9 mouse cellular contexts compared by ENCODE assay signal in the genomic region with DNA sequence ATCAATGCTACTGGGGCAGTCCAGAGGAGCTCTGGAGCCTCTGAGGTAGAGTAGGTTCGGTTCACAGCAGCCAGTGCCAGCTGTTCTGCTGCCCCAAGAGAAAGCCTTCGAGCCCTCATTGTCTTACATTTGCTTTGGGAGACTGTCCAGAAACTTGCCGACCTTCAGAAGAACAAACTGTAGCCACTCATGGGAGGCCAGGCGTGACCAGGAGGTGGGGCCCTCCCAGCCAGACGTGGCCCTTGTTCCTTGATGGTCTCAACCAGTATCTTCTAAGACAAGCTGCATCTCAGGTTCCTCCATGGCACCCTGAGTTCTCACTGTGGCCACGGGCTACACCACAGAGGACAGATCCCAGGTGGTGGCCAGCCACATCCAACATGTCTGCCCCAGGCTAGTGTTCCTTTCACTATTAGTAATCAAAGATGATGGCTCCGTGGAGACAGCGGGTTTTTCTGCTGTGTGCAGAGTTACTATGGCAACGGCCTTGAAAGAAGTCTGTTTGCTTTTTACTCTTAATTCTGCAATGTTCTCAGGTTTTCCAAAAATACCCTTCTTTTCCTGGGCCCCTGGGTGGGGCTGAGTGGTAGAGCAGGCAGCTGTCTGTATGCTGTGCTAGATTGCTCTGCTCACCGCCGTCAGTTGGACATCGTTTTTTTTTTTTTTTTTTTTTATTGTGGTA. TPM values are rescaled to one million over a fixed set of nuclear protein-coding genes. Genes with fewer than 3 reads are reported as not detected.
DNase-seq lines count a peak whose midpoint lies in the region; ATAC-seq lines count a peak whose summit lies in the region.
"Had no signal": no experiment of that assay in that cellular context is flagged by ENCODE, and none has a peak within 500 bp of the region (broad histone marks: within the 10 kb centered on the region; RNA-seq: fewer than 3 reads in every experiment).

No protein-coding gene starts in this region.

- no peak for DNase-seq in frontal cortex, postnatal 25 days (ENCODE audit: low spot score in 2 of 2)
- DNase-seq in CD4-positive, CD25-positive, alpha-beta regulatory T cell, adult 2 months (ENCODE audit: low read depth, low spot score) = peak; percentile 34
- no peak for DNase-seq in urinary bladder, postnatal 10 days (ENCODE audit: low spot score)
- DNase-seq in urinary bladder, postnatal 36 days (ENCODE audit: low spot score in 2 of 2) = no peak
- DNase-seq in cerebellum, adult 9-10 months = no peak

- no peak overlapping the region for H3K4me2 ChIP-seq in hindbrain, embryonic 12.5 days (replicated peaks)
- no peak overlapping the region for H3K4me2 ChIP-seq in midbrain, embryonic 12.5 days (replicated peaks)
- H3K4me2 ChIP-seq: lung, embryonic 15.5 days had no signal

- peaks cover 16% of the 10 kb centered on the region for H3K36me3 ChIP-seq in hindbrain, embryonic 12.5 days
- H3K36me3 ChIP-seq in midbrain, embryonic 12.5 days = no peaks in the 10 kb centered on the region
- H3K36me3 ChIP-seq: lung, embryonic 15.5 days had no signal

- no peaks in the 10 kb centered on the region for H3K27me3 ChIP-seq in hindbrain, embryonic 12.5 days
- no peaks in the 10 kb centered on the region for H3K27me3 ChIP-seq in midbrain, embryonic 12.5 days
- H3K27me3 ChIP-seq: lung, embryonic 15.5 days had no signal

- no peaks in the 10 kb centered on the region for H3K9me3 ChIP-seq in hindbrain, embryonic 12.5 days (replicated peaks)
- no peaks in the 10 kb centered on the region for H3K9me3 ChIP-seq in midbrain, embryonic 12.5 days
- H3K9me3 ChIP-seq: lung, embryonic 15.5 days had no signal

- H3K4me1 ChIP-seq in hindbrain, embryonic 12.5 days = peaks cover 21% of the 10 kb centered on the region
- H3K4me1 ChIP-seq in midbrain, embryonic 12.5 days = peaks cover 14% of the 10 kb centered on the region; the same call in 1 of the 2 replicates

- 0 out of 2 replicates have a peak overlapping the region, but pooled peaks have one; percentile 1 for H3K27ac ChIP-seq in hindbrain, embryonic 12.5 days
- H3K27ac ChIP-seq in midbrain, embryonic 12.5 days (replicated peaks) = peak overlapping the region; percentile 31; the same call in 1 of the 2 replicates
- H3K27ac ChIP-seq: lung, embryonic 15.5 days had no signal

- 63% methylated on average over 12 of the region's 12 CpGs for WGBS in hindbrain, embryonic 12.5 days
- 49% methylated on average over 12 of the region's 12 CpGs for WGBS in midbrain, embryonic 12.5 days

- H3K4me3 ChIP-seq in hindbrain, embryonic 12.5 days = no peak overlapping the region
- H3K4me3 ChIP-seq in midbrain, embryonic 12.5 days = no peak overlapping the region
- H3K4me3 ChIP-seq: lung, embryonic 15.5 days had no signal

- H3K9ac ChIP-seq in hindbrain, embryonic 12.5 days = no peak overlapping the region
- no peak overlapping the region for H3K9ac ChIP-seq in midbrain, embryonic 12.5 days (replicated peaks)
- H3K9ac ChIP-seq: lung, embryonic 15.5 days had no signal

- peak; percentile 53 for ATAC-seq in frontal cortex, adult (ENCODE audit: low TSS enrichment)
- ATAC-seq in hindbrain, embryonic 12.5 days (ENCODE audit: low FRiP score) = peak; percentile 51; the same call in 1 of the 2 replicates
- ATAC-seq in midbrain, embryonic 12.5 days (ENCODE audit: low FRiP score, low read depth) = no peak; the same call in 1 of the 2 replicates

RNA-seq across cellular contexts. Expression of a gene that starts 21.7 kb away (rescaled TPM):
- polyA plus RNA-seq in hindbrain, embryonic 12.5 days (2016; fragmentation: Nextera tagmentation; extraction: Ambion mirVana) = 7.0 and 8.1 TPM in 2 replicates
- 7.0 TPM in 2 replicates for polyA plus RNA-seq in midbrain, embryonic 12.5 days (2016; fragmentation: Nextera tagmentation; extraction: Ambion mirVana)
